Mouse (Mus musculus) heart, embryonic 13.5 days (tissue): ENCODE results near the gene Adgrl3. TPM values are rescaled to one million over a fixed set of nuclear protein-coding genes. Genes with fewer than 3 reads are reported as not detected.
"Not testable (repeated sequence)": the region's sequence is repeated elsewhere in the genome, so short reads cannot be mapped to it uniquely, and the experiment has no call there.

Experiments
- ATAC-seq: fragments of 200-750 bp; cut with Nextera tagmentation; 2 replicates; pipeline ENCODE4 v1.8.0; 2017; ENCODE audit warnings: moderate TSS enrichment; ENCODE audit not compliant: insufficient number of reproducible peaks, low FRiP score, low TSS enrichment; ENCODE audit errors: extremely low read depth
- H3K27ac ChIP-seq: fragments of 300-500 bp; sonication (generic); replicated peaks from 2 replicates; pipeline ENCODE4 v1.5.1; 2015; ENCODE audit warnings: moderate library complexity, mild to moderate bottlenecking, inconsistent platforms
- H3K27me3 ChIP-seq: fragments of 300-500 bp; sonication (generic); replicated peaks from 2 replicates; pipeline ENCODE4 v1.6.1; 2015; ENCODE audit warnings: mild to moderate bottlenecking, inconsistent platforms
- H3K36me3 ChIP-seq: fragments of 300-500 bp; sonication (generic); 2 replicates; pipeline ENCODE4 v1.6.1; 2015; ENCODE audit warnings: mild to moderate bottlenecking, inconsistent platforms
- H3K4me1 ChIP-seq: fragments of 300-500 bp; sonication (generic); 2 replicates; pipeline ENCODE4 v1.6.1; 2015; ENCODE audit warnings: inconsistent platforms
- H3K4me2 ChIP-seq: fragments of 300-500 bp; sonication (generic); 2 replicates; pipeline ENCODE4 v1.6.1; 2015; ENCODE audit warnings: inconsistent platforms, mild to moderate bottlenecking, moderate library complexity
- H3K4me3 ChIP-seq: fragments of 300-500 bp; sonication (generic); 2 replicates; pipeline ENCODE4 v1.5.1; 2015; ENCODE audit warnings: moderate library complexity, mild to moderate bottlenecking, inconsistent platforms
- H3K9ac ChIP-seq: fragments of 300-500 bp; sonication (generic); 2 replicates; pipeline ENCODE4 v1.6.1; 2015; ENCODE audit warnings: inconsistent platforms, mild to moderate bottlenecking, moderate library complexity
- H3K9me3 ChIP-seq: fragments of 300-500 bp; sonication (generic); 2 replicates; pipeline ENCODE4 v1.6.1; 2016; ENCODE audit warnings: inconsistent platforms
- WGBS: fragments of 180-500 bp; shearing (Covaris S2); methylation state at CpG from one replicate; pipeline ENCODE4 v1.1.7; 2015; ENCODE audit warnings: mixed read lengths; 5-methylcytosine and 5-hydroxymethylcytosine counted together
- polyA plus RNA-seq: library from polyadenylated mRNA; unstranded; fragments of >200 nt; fragmentation: Nextera tagmentation; extraction: Ambion mirVana; gene quantifications from 2 replicates; pipeline ENCODE4 v1.2.1, GENCODE M21; 2015

Adgrl3 gene
- polyA plus RNA-seq, 1 experiment from 2014 or later: 6.8 TPM

GRCm38 (mm10) chr5:81518720-81519496 is 499.0 kb downstream of the Adgrl3 start:
- 39% methylated on average over 5 of the region's 5 CpGs for WGBS
- peak overlapping the region; percentile 28; the same call in 1 of the 2 replicates for H3K9ac ChIP-seq
- peak overlapping the region; percentile 54 for H3K4me2 ChIP-seq
- ATAC-seq: no peak
- no peaks in the 10 kb centered on the region for H3K36me3 ChIP-seq
- H3K27me3 ChIP-seq: no peaks in the 10 kb centered on the region
- H3K27ac ChIP-seq: peak overlapping the region; percentile 28; the same call in 1 of the 2 replicates
- no peaks in the 10 kb centered on the region for H3K9me3 ChIP-seq
- peak overlapping the region; percentile 30 for H3K4me3 ChIP-seq
- H3K4me1 ChIP-seq: peaks cover 14% of the 10 kb centered on the region

GRCm38 (mm10) chr5:81519497-81520382 is 499.8 kb downstream of the Adgrl3 start:
- no peak for ATAC-seq
- Histone ChIP-seq H3K27ac (peak overlapping the region; percentile 28; the same call in 1 of the 2 replicates), H3K4me2 (peak overlapping the region; percentile 54), H3K27me3 (no peaks in the 10 kb centered on the region), H3K9me3 (no peaks in the 10 kb centered on the region), H3K36me3 (no peaks in the 10 kb centered on the region), H3K4me3 (peak overlapping the region; percentile 30), H3K4me1 (peaks cover 14% of the 10 kb centered on the region), H3K9ac (peak overlapping the region; percentile 28; the same call in 1 of the 2 replicates)
- WGBS: 13% methylated on average over 11 of the region's 11 CpGs

GRCm38 (mm10) chr5:81522760-81523159 is 502.8 kb downstream of the Adgrl3 start:
- 68% methylated on average over 4 of the region's 4 CpGs for WGBS
- no peaks in the 10 kb centered on the region for H3K9me3 ChIP-seq
- no peaks in the 10 kb centered on the region for H3K27me3 ChIP-seq
- no peak overlapping the region for H3K4me3 ChIP-seq
- no peak overlapping the region for H3K9ac ChIP-seq
- no peak for ATAC-seq
- no peak overlapping the region for H3K4me2 ChIP-seq
- peaks cover 14% of the 10 kb centered on the region for H3K4me1 ChIP-seq
- no peaks in the 10 kb centered on the region for H3K36me3 ChIP-seq
- no peak overlapping the region for H3K27ac ChIP-seq

GRCm38 (mm10) chr5:81524532-81524961 is 504.6 kb downstream of the Adgrl3 start:
- H3K4me2 ChIP-seq: no peak overlapping the region
- H3K27ac ChIP-seq: no peak overlapping the region
- no peak overlapping the region for H3K9ac ChIP-seq
- no peaks in the 10 kb centered on the region for H3K27me3 ChIP-seq
- no peak overlapping the region for H3K4me3 ChIP-seq
- 74% methylated on average over 12 of the region's 12 CpGs for WGBS
- peaks cover 7% of the 10 kb centered on the region for H3K4me1 ChIP-seq
- H3K36me3 ChIP-seq: no peaks in the 10 kb centered on the region
- ATAC-seq: no peak
- no peaks in the 10 kb centered on the region for H3K9me3 ChIP-seq

GRCm38 (mm10) chr5:81525326-81525725 is 505.4 kb downstream of the Adgrl3 start:
- no peaks in the 10 kb centered on the region for H3K9me3 ChIP-seq
- H3K4me3 ChIP-seq: no peak overlapping the region
- H3K36me3 ChIP-seq: no peaks in the 10 kb centered on the region
- no peaks in the 10 kb centered on the region for H3K27me3 ChIP-seq
- no peak for ATAC-seq
- no peak overlapping the region for H3K4me2 ChIP-seq
- H3K4me1 ChIP-seq: no peaks in the 10 kb centered on the region
- H3K27ac ChIP-seq: no peak overlapping the region
- 81% methylated on average over 2 of the region's 2 CpGs for WGBS
- no peak overlapping the region for H3K9ac ChIP-seq

- peaks cover 3% of the 10 kb centered on the region; the same call in 1 of the 2 replicates for H3K4me1 ChIP-seq
- WGBS: 71% methylated on average over 4 of the region's 4 CpGs
- H3K36me3 ChIP-seq: no peaks in the 10 kb centered on the region
These were observed 511.7 kb downstream of the Adgrl3 start for GRCm38 (mm10) chr5:81531639-81532038.

GRCm38 (mm10) chr5:81550211-81550610 is 530.3 kb downstream of the Adgrl3 start:
- Histone ChIP-seq H3K36me3 (no peaks in the 10 kb centered on the region), H3K9ac (no peak overlapping the region), H3K9me3 (no peaks in the 10 kb centered on the region), H3K27me3 (no peaks in the 10 kb centered on the region), H3K4me3 (no peak overlapping the region), H3K4me2 (no peak overlapping the region), H3K27ac (no peak overlapping the region), H3K4me1 (no peaks in the 10 kb centered on the region)
- no peak for ATAC-seq

More at GRCm38 (mm10) chr5:81531639-81532038, 511.7 kb downstream of the Adgrl3 start:
- Histone ChIP-seq H3K27me3 (no peaks in the 10 kb centered on the region), H3K27ac (no peak overlapping the region), H3K4me2 (no peak overlapping the region), H3K4me3 (no peak overlapping the region), H3K9ac (no peak overlapping the region), H3K9me3 (no peaks in the 10 kb centered on the region)
- no peak for ATAC-seq

- not testable (repeated sequence) for H3K4me3 ChIP-seq, H3K9ac ChIP-seq, H3K27ac ChIP-seq, ATAC-seq, H3K4me1 ChIP-seq, H3K27me3 ChIP-seq, H3K4me2 ChIP-seq, H3K36me3 ChIP-seq, H3K9me3 ChIP-seq
- WGBS: 73% methylated on average over 2 of the region's 2 CpGs
These were observed 535.2 kb downstream of the Adgrl3 start for GRCm38 (mm10) chr5:81555149-81555548.

GRCm38 (mm10) chr5:81556008-81556407 is 536.1 kb downstream of the Adgrl3 start:
- H3K9me3 ChIP-seq: no peaks in the 10 kb centered on the region
- no peak for ATAC-seq
- WGBS: 72% methylated on average over 8 of the region's 8 CpGs
- H3K36me3 ChIP-seq: no peaks in the 10 kb centered on the region
- no peak overlapping the region for H3K9ac ChIP-seq
- H3K27ac ChIP-seq: no peak overlapping the region
- no peaks in the 10 kb centered on the region for H3K27me3 ChIP-seq
- no peak overlapping the region for H3K4me3 ChIP-seq
- no peaks in the 10 kb centered on the region for H3K4me1 ChIP-seq
- no peak overlapping the region for H3K4me2 ChIP-seq

- Histone ChIP-seq H3K4me1 (no peaks in the 10 kb centered on the region), H3K36me3 (no peaks in the 10 kb centered on the region), H3K9me3 (no peaks in the 10 kb centered on the region), H3K9ac (no peak overlapping the region), H3K4me3 (no peak overlapping the region), H3K27me3 (no peaks in the 10 kb centered on the region), H3K27ac (no peak overlapping the region), H3K4me2 (no peak overlapping the region)
- no peak for ATAC-seq
- WGBS: 82% methylated on average over 6 of the region's 6 CpGs
These were observed 539.0 kb downstream of the Adgrl3 start for GRCm38 (mm10) chr5:81558965-81559364.

GRCm38 (mm10) chr5:81564294-81564693 is 544.4 kb downstream of the Adgrl3 start:
- ATAC-seq: no peak
- H3K27ac ChIP-seq: no peak overlapping the region
- H3K4me3 ChIP-seq: no peak overlapping the region
- no peak overlapping the region for H3K4me2 ChIP-seq
- no peaks in the 10 kb centered on the region for H3K27me3 ChIP-seq
- H3K9me3 ChIP-seq: no peaks in the 10 kb centered on the region
- no peak overlapping the region for H3K9ac ChIP-seq
- WGBS: 50% methylated on average over 1 of the region's 1 CpGs
- H3K36me3 ChIP-seq: no peaks in the 10 kb centered on the region
- no peaks in the 10 kb centered on the region for H3K4me1 ChIP-seq
